Mouse (Mus musculus): ENCODE measurements around the gene 9030025P20Rik. TPM values are rescaled to one million over a fixed set of nuclear protein-coding genes. Genes with fewer than 3 reads are reported as not detected.
"Not testable (repeated sequence)": the region's sequence is repeated elsewhere in the genome, so short reads cannot be mapped to it uniquely, and the experiment has no call there.

The 9030025P20Rik gene
- polyA plus RNA-seq, 1 experiment, result 5.6 TPM

- Histone ChIP-seq H3K4me3 (ENCODE audit: insufficient read depth, low read depth, low read length) (peak overlapping the region; percentile 97), H3K4me1 (ENCODE audit: control insufficient read depth, insufficient read depth, insufficient read length, low read length) (no peaks in the 10 kb centered on the region; the same call in 1 of the 2 replicates), H3K27ac (replicated peaks; ENCODE audit: low read depth, low read length) (no peak overlapping the region)
These were observed 17.7 kb upstream of the 9030025P20Rik start for GRCm38 (mm10) chr17:14960520-14960919.

GRCm38 (mm10) chr17:14960951-14961556 is 17.2 kb upstream of the 9030025P20Rik start, which contains the start of gene Phf10:
TSS of gene Phf10 (minus strand) at chr17:14961273.
- H3K4me1 ChIP-seq (ENCODE audit: control insufficient read depth, insufficient read depth, insufficient read length, low read length), result not testable (repeated sequence)
- Histone ChIP-seq H3K27ac (replicated peaks; ENCODE audit: low read depth, low read length) (0 out of 2 replicates have a peak within 1 kb of the TSS, but pooled peaks have one; percentile 37), H3K4me3 (ENCODE audit: insufficient read depth, low read depth, low read length) (peak within 1 kb of the TSS; percentile 97)

GRCm38 (mm10) chr17:14961557-14962154 is 16.6 kb upstream of the 9030025P20Rik start:
- not testable (repeated sequence) for H3K4me1 ChIP-seq (ENCODE audit: control insufficient read depth, insufficient read depth, insufficient read length, low read length); H3K4me3 ChIP-seq (ENCODE audit: insufficient read depth, low read depth, low read length)

GRCm38 (mm10) chr17:14968373-14968913 is 9.8 kb upstream of the 9030025P20Rik start:
- not testable (repeated sequence) for H3K4me1 ChIP-seq (ENCODE audit: control insufficient read depth, insufficient read depth, insufficient read length, low read length); H3K4me3 ChIP-seq (ENCODE audit: insufficient read depth, low read depth, low read length); H3K27ac ChIP-seq (replicated peaks; ENCODE audit: low read depth, low read length)

More at GRCm38 (mm10) chr17:14961557-14962154, 16.6 kb upstream of the 9030025P20Rik start:
- H3K27ac ChIP-seq (replicated peaks; ENCODE audit: low read depth, low read length), result not testable (repeated sequence)

- H3K27ac ChIP-seq (replicated peaks; ENCODE audit: low read depth, low read length); H3K4me1 ChIP-seq (ENCODE audit: control insufficient read depth, insufficient read depth, insufficient read length, low read length); H3K4me3 ChIP-seq (ENCODE audit: insufficient read depth, low read depth, low read length): not testable (repeated sequence)
These were observed 428 bp upstream of the 9030025P20Rik start for GRCm38 (mm10) chr17:14977718-14978361.

GRCm38 (mm10) chr17:14990116-14990702 is 11.9 kb downstream of the 9030025P20Rik start:
- H3K27ac ChIP-seq (replicated peaks; ENCODE audit: low read depth, low read length); H3K4me3 ChIP-seq (ENCODE audit: insufficient read depth, low read depth, low read length); H3K4me1 ChIP-seq (ENCODE audit: control insufficient read depth, insufficient read depth, insufficient read length, low read length): not testable (repeated sequence)

GRCm38 (mm10) chr17:14992522-14993138 is 14.4 kb downstream of the 9030025P20Rik start:
- not testable (repeated sequence) for H3K27ac ChIP-seq (replicated peaks; ENCODE audit: low read depth, low read length); H3K4me3 ChIP-seq (ENCODE audit: insufficient read depth, low read depth, low read length); H3K4me1 ChIP-seq (ENCODE audit: control insufficient read depth, insufficient read depth, insufficient read length, low read length)

- H3K4me1 ChIP-seq (ENCODE audit: control insufficient read depth, insufficient read depth, insufficient read length, low read length); H3K4me3 ChIP-seq (ENCODE audit: insufficient read depth, low read depth, low read length); H3K27ac ChIP-seq (replicated peaks; ENCODE audit: low read depth, low read length): not testable (repeated sequence)
These were observed 15.0 kb downstream of the 9030025P20Rik start for GRCm38 (mm10) chr17:14993139-14993832.

- H3K27ac ChIP-seq (replicated peaks; ENCODE audit: low read depth, low read length); H3K4me3 ChIP-seq (ENCODE audit: insufficient read depth, low read depth, low read length); H3K4me1 ChIP-seq (ENCODE audit: control insufficient read depth, insufficient read depth, insufficient read length, low read length): not testable (repeated sequence)
These were observed 15.9 kb downstream of the 9030025P20Rik start for GRCm38 (mm10) chr17:14994140-14994539.

GRCm38 (mm10) chr17:15000047-15000446 is 21.8 kb downstream of the 9030025P20Rik start:
- H3K4me3 ChIP-seq (ENCODE audit: insufficient read depth, low read depth, low read length); H3K4me1 ChIP-seq (ENCODE audit: control insufficient read depth, insufficient read depth, insufficient read length, low read length); H3K27ac ChIP-seq (replicated peaks; ENCODE audit: low read depth, low read length): not testable (repeated sequence)

GRCm38 (mm10) chr17:15009088-15009487 is 30.8 kb downstream of the 9030025P20Rik start:
- not testable (repeated sequence) for H3K27ac ChIP-seq (replicated peaks; ENCODE audit: low read depth, low read length); H3K4me1 ChIP-seq (ENCODE audit: control insufficient read depth, insufficient read depth, insufficient read length, low read length); H3K4me3 ChIP-seq (ENCODE audit: insufficient read depth, low read depth, low read length)

- H3K4me1 ChIP-seq (ENCODE audit: control insufficient read depth, insufficient read depth, insufficient read length, low read length); H3K4me3 ChIP-seq (ENCODE audit: insufficient read depth, low read depth, low read length); H3K27ac ChIP-seq (replicated peaks; ENCODE audit: low read depth, low read length): not testable (repeated sequence)
These were observed 31.6 kb downstream of the 9030025P20Rik start, which contains the start of gene Gm3435 for GRCm38 (mm10) chr17:15009706-15010413. TSS of gene Gm3435 (plus strand) at chr17:15010176.

GRCm38 (mm10) chr17:15021503-15022220 is 43.4 kb downstream of the 9030025P20Rik start:
- not testable (repeated sequence) for H3K27ac ChIP-seq (replicated peaks; ENCODE audit: low read depth, low read length); H3K4me1 ChIP-seq (ENCODE audit: control insufficient read depth, insufficient read depth, insufficient read length, low read length); H3K4me3 ChIP-seq (ENCODE audit: insufficient read depth, low read depth, low read length)
